22 mouse cellular contexts compared by ENCODE assay signal in genomic region chr10:115510959-115511358, GRCm38 (mm10). TPM values are rescaled to one million over a fixed set of nuclear protein-coding genes. Genes with fewer than 3 reads are reported as not detected.
DNase-seq lines count a peak whose midpoint lies in the region; ATAC-seq and TF ChIP-seq lines count a peak whose summit lies in the region.
"Had no signal": no experiment of that assay in that cellular context is flagged by ENCODE, and none has a peak within 500 bp of the region (broad histone marks: within the 10 kb centered on the region; RNA-seq: fewer than 3 reads in every experiment).

No protein-coding gene starts in this region.

- no peaks in the 10 kb centered on the region for H3K4me1 ChIP-seq in thymus, adult 2 months (replicated peaks; ENCODE audit: control insufficient read depth, insufficient read depth, low read length)
- H3K4me1 ChIP-seq in lung, postnatal 0 days (ENCODE audit: insufficient read depth, low read depth, low read length) = no peaks in the 10 kb centered on the region
- H3K4me1 ChIP-seq: embryonic facial prominence, embryonic 12.5 days; forebrain, embryonic 15.5 days; heart, embryonic 12.5 days; hindbrain, embryonic 15.5 days had no signal

- no peak overlapping the region for H3K9ac ChIP-seq in lung, postnatal 0 days (replicated peaks; ENCODE audit: low read depth)
- H3K9ac ChIP-seq: embryonic facial prominence, embryonic 12.5 days; forebrain, embryonic 15.5 days; heart, embryonic 12.5 days; hindbrain, embryonic 15.5 days had no signal

- no peaks in the 10 kb centered on the region for H3K36me3 ChIP-seq in thymus, adult 2 months (ENCODE audit: control insufficient read depth, insufficient read depth, low read length)
- H3K36me3 ChIP-seq in lung, postnatal 0 days (ENCODE audit: insufficient read depth, low read length) = no peaks in the 10 kb centered on the region
- H3K36me3 ChIP-seq: embryonic facial prominence, embryonic 12.5 days; forebrain, embryonic 15.5 days; heart, embryonic 12.5 days; hindbrain, embryonic 15.5 days had no signal

- intact Hi-C loops in heart, postnatal 36 days (cut with DNase I) = no loop called here
- intact Hi-C loops in gastrocnemius, postnatal 14 days (cut with DNase I; ENCODE audit: low total_unique reads) = no loop called here

- H3K27me3 ChIP-seq in thymus, adult 2 months (ENCODE audit: control insufficient read depth, insufficient read depth, low read length) = no peaks in the 10 kb centered on the region
- H3K27me3 ChIP-seq in lung, postnatal 0 days (replicated peaks; ENCODE audit: insufficient read depth, low read length) = no peaks in the 10 kb centered on the region
- H3K27me3 ChIP-seq: embryonic facial prominence, embryonic 12.5 days; forebrain, embryonic 15.5 days; heart, embryonic 12.5 days; hindbrain, embryonic 15.5 days had no signal

- 93% methylated on average over 5 of the region's 5 CpGs for WGBS in thymus, adult 2 months
- WGBS in lung, postnatal 0 days = 90% methylated on average over 5 of the region's 5 CpGs

- no peak overlapping the region for H3K4me3 ChIP-seq in thymus, adult 2 months (ENCODE audit: control insufficient read depth, insufficient read depth, low read length)
- no peak overlapping the region for H3K4me3 ChIP-seq in lung, postnatal 0 days (ENCODE audit: low read depth, low read length)
- H3K4me3 ChIP-seq: embryonic facial prominence, embryonic 12.5 days; forebrain, embryonic 15.5 days; heart, embryonic 12.5 days; hindbrain, embryonic 15.5 days had no signal

- H3K4me2 ChIP-seq in lung, postnatal 0 days (replicated peaks; ENCODE audit: low read depth, low read length) = no peak overlapping the region
- H3K4me2 ChIP-seq: embryonic facial prominence, embryonic 12.5 days; forebrain, embryonic 15.5 days; heart, embryonic 12.5 days; hindbrain, embryonic 15.5 days had no signal

- no peak for TF ChIP-seq EP300 in lung, postnatal 0 days (IDR thresholded peaks at IDR 0.05)

- TF ChIP-seq POLR2A in thymus, adult 2 months (IDR thresholded peaks at IDR 0.05; ENCODE audit: control insufficient read depth, extremely low read depth, insufficient read depth, low read length, poor library complexity) = no peak

- TF ChIP-seq CTCF in thymus, adult 2 months (IDR thresholded peaks at IDR 0.05; ENCODE audit: borderline replicate concordance, control insufficient read depth, extremely low read depth, insufficient read depth, low read length, poor library complexity) = no peak
- no peak for TF ChIP-seq CTCF in lung, postnatal 0 days (IDR thresholded peaks at IDR 0.05)

- ATAC-seq in lung, postnatal 0 days = no peak
- ATAC-seq: forebrain, embryonic 15.5 days had no signal

- DNase-seq in heart, adult 11 months = peak; percentile 6
- no peak for DNase-seq in heart, postnatal 36 days
- peak; percentile 41 to 49 for DNase-seq in kidney, adult 8-10 months
- DNase-seq in kidney, postnatal 10 days = peak; percentile 20
- DNase-seq in gastrocnemius, postnatal 14 days = no peak
- DNase-seq in thymus, adult 2 months = no peak
- DNase-seq in lung, postnatal 0 days (ENCODE audit: low spot score) = no peak
- DNase-seq: adrenal gland, postnatal 10 days; cerebellum, adult 11-12 months; cerebellum, adult 9-10 months; cerebellum, postnatal 25 days; gastrocnemius, postnatal 10 days had no signal

- H3K9me3 ChIP-seq in lung, postnatal 0 days (ENCODE audit: low read length) = no peaks in the 10 kb centered on the region
- H3K9me3 ChIP-seq: embryonic facial prominence, embryonic 12.5 days; forebrain, embryonic 15.5 days; heart, embryonic 12.5 days; hindbrain, embryonic 15.5 days had no signal

- H3K27ac ChIP-seq in thymus, adult 2 months (ENCODE audit: control insufficient read depth, insufficient read depth, low read length) = no peak overlapping the region
- no peak overlapping the region for H3K27ac ChIP-seq in lung, postnatal 0 days (ENCODE audit: low read length)
- H3K27ac ChIP-seq: embryonic facial prominence, embryonic 12.5 days; forebrain, embryonic 15.5 days; hindbrain, embryonic 15.5 days had no signal

RNA-seq across cellular contexts. Expression of gene A930009A15Rik, which starts 58.8 kb away (rescaled TPM):
- not detected for total RNA-seq in heart, postnatal 36 days (2021)
- total RNA-seq in gastrocnemius, postnatal 14 days (2021) = not detected
- polyA plus RNA-seq in thymus, adult 2 months (2012; rRNA removed) = not detected in 2 replicates
- polyA plus RNA-seq in lung, postnatal 0 days (2015; fragmentation: Nextera tagmentation; extraction: Ambion mirVana) = not detected in 2 replicates
- total RNA-seq: adrenal gland, postnatal 10 days; gastrocnemius, postnatal 10 days; heart, adult 8-10 months; heart, postnatal 25 days had no signal
- polyA plus RNA-seq: C2C12; forebrain, embryonic 11.5 days; forebrain, embryonic 15.5 days; gonadal fat pad, adult 2 months; heart, embryonic 12.5 days; heart, embryonic 16.5 days had no signal

Comparison
In these comparisons a context has a peak if more than half of its experiments do, and no peak if none do; other contexts are left out.
1. DNase-seq: peak in heart, adult 11 months (single experiment), kidney, adult 8-10 months (2 of 2) and kidney, postnatal 10 days (single experiment); none in heart, postnatal 36 days (0 of 2), gastrocnemius, postnatal 14 days (single experiment), thymus, adult 2 months (single experiment) and lung, postnatal 0 days (single experiment).